Mouse (Mus musculus): ENCODE measurements around the gene Slc22a5. TPM values are rescaled to one million over a fixed set of nuclear protein-coding genes. Genes with fewer than 3 reads are reported as not detected.
"Not testable (repeated sequence)": the region's sequence is repeated elsewhere in the genome, so short reads cannot be mapped to it uniquely, and the experiment has no call there.

The Slc22a5 gene
- total RNA-seq, 2 experiments from 2014 or later, result 41.2 to 41.8 TPM

- no peak for DNase-seq
These were observed 2.3 kb downstream of the Slc22a5 start for GRCm38 (mm10) chr11:53889091-53889645.

- no peak for DNase-seq
These were observed 3.2 kb downstream of the Slc22a5 start for GRCm38 (mm10) chr11:53888242-53888641.

GRCm38 (mm10) chr11:53883287-53883686 lies 8.2 kb downstream of the Slc22a5 start:
- no peak for DNase-seq

- DNase-seq, result not testable (repeated sequence)
These were observed 13.4 kb downstream of the Slc22a5 start for GRCm38 (mm10) chr11:53878096-53878495.

GRCm38 (mm10) chr11:53876488-53876887 lies 15.0 kb downstream of the Slc22a5 start:
- peak in 1 of 2 experiments; percentile 39 for DNase-seq

- DNase-seq, result peak in 1 of 2 experiments; percentile 46
These were observed 16.8 kb downstream of the Slc22a5 start for GRCm38 (mm10) chr11:53874706-53875105.

GRCm38 (mm10) chr11:53873909-53874704 lies 17.4 kb downstream of the Slc22a5 start:
- DNase-seq, result not testable (repeated sequence)

GRCm38 (mm10) chr11:53871786-53872507 lies 19.5 kb downstream of the Slc22a5 start:
- DNase-seq, result peak in 1 of 2 experiments; percentile 51

- DNase-seq, result no peak
These were observed 22.3 kb downstream of the Slc22a5 start for GRCm38 (mm10) chr11:53869172-53869571.

GRCm38 (mm10) chr11:53868323-53868722 lies 23.1 kb downstream of the Slc22a5 start:
- DNase-seq, result peak in 1 of 2 experiments; percentile 48

- not testable (repeated sequence) for DNase-seq
These were observed 26.6 kb downstream of the Slc22a5 start for GRCm38 (mm10) chr11:53864724-53865310.

- DNase-seq, result not testable (repeated sequence)
These were observed 30.5 kb downstream of the Slc22a5 start for GRCm38 (mm10) chr11:53860944-53861343.

GRCm38 (mm10) chr11:53858761-53859580 lies 32.5 kb downstream of the Slc22a5 start, which contains the start of gene Gm12216:
Gene Gm12216, minus strand, starts transcription at chr11:53859256.
- DNase-seq, result peak; percentile 75 to 77

GRCm38 (mm10) chr11:53858058-53858760 lies 33.3 kb downstream of the Slc22a5 start:
- no peak for DNase-seq

GRCm38 (mm10) chr11:53853665-53854064 lies 37.8 kb downstream of the Slc22a5 start:
- no peak for DNase-seq

- no peak for DNase-seq
These were observed 39.7 kb downstream of the Slc22a5 start for GRCm38 (mm10) chr11:53851795-53852194.

- DNase-seq, result peak; percentile 83 to 89
These were observed 41.7 kb downstream of the Slc22a5 start for GRCm38 (mm10) chr11:53849588-53850320.

- DNase-seq, result peak in 1 of 2 experiments; percentile 24
These were observed 45.8 kb downstream of the Slc22a5 start for GRCm38 (mm10) chr11:53845680-53846079.

GRCm38 (mm10) chr11:53843106-53843505 lies 48.4 kb downstream of the Slc22a5 start:
- DNase-seq, result no peak

- DNase-seq, result no peak
These were observed 49.3 kb downstream of the Slc22a5 start for GRCm38 (mm10) chr11:53842161-53842581.
